Mouse (Mus musculus): Measurements from ENCODE around the gene Olfr1259.
"Not testable (repeated sequence)": the region's sequence is repeated elsewhere in the genome, so short reads cannot be mapped to it uniquely, and the experiment has no call there.

Olfr1259 gene

DNA sequence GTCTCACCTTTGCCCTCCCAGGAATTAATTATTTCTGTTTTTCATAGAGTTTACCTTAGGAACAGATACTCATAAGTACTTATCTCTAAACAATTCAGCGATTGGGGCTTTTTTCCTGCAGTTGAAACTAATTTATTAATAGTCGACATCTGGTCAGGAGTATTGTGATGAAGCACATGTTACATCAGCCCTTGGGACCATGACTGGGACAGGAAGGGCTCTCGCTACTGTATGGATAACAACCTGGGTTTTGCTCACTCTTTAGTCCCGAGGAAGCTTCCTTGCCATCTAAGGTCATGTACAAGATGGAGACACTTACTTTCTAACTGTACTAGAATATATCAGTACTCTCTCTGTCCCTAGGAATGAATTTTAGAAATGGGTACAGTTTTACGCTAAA lies at the start of gene Olfr1259:
Gene Olfr1259 (minus strand): TSS at position 101 of the 400 bp plus-strand sequence.
- no peak for DNase-seq

DNA sequence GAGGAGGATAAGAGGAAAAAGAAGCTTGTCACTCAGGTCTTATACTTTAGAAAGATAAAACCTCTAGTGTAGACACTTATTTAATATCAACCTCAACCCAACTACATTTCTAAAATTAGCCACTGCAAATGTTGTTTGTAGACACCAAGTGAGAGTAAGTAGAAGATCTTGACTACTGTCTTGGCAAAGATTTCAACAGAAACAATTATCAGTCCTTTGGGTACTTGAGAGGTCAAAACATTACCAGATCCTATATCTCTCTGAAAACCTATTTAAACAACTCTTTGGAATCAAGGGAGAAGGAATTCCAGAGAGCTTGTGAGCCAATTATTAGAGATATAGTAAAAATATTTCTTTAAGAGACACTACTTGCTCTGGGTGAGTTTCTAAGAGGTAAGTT lies 42.5 kb upstream of the Olfr1259 start, which contains the start of gene Olfr1261:
Gene Olfr1261 (plus strand): TSS at position 301 of the 400 bp plus-strand sequence.
- DNase-seq = no peak

DNA sequence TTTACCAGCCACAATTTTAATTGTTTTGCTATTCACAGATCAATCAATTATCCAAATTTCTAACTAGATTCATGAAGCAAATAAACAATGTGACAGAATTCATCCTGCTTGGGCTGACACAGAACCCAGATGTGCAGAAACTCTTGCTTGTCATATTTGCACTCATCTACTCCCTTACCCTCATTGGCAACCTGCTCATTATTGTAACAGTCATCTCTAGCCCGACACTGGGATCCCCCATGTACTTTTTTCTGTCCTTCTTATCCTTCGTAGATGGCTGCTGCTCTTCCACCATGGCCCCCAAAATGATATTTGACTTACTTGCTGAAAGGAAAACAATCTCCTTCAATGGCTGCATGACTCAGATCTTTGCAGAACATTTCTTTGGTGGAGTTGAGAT lies 29.2 kb upstream of the Olfr1259 start:
- no peak for DNase-seq

DNA sequence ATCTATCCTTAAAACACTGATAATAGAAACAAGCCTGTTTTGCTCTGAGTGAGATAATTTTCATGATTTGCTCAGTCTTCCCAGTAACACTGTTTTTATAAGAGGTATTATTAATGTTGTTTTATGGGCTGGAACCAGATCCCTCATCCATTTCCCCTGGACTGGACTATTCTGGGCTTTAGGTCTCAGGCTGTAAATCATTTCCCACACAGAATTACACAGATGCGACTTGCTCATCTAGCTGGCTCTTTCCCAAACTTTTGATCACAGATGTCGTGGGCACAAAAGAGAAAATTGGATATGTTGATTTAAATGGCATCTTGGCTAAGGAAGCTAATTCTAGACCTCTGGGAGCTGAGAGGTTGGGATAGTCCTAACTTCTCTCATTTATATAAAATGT lies 25.7 kb upstream of the Olfr1259 start, which contains the start of gene Olfr1260:
Gene Olfr1260 (plus strand): TSS at position 157 of the 400 bp plus-strand sequence.
- no peak for DNase-seq

DNA sequence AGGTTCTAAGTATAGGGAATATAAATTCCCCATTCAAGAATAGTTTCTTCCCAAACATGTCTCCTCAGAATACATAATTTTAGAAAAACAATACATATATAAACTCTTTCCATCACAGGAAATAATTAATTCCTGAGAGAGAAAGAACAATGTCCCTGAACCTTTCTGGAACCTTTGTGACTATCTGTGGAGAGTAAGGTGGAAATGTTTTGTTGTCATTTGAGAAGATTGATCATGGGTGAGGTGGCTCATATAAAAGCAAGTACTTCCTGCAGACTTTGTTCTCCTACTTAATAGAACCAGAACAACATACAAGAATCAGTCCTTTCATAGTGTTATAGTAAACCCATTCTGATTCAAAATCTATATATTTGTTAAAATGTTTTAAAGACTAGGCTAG lies 21.5 kb downstream of the Olfr1259 start, which contains the start of gene Olfr1258:
Gene Olfr1258 (plus strand): TSS at position 301 of the 400 bp plus-strand sequence.
- no peak for DNase-seq

DNA sequence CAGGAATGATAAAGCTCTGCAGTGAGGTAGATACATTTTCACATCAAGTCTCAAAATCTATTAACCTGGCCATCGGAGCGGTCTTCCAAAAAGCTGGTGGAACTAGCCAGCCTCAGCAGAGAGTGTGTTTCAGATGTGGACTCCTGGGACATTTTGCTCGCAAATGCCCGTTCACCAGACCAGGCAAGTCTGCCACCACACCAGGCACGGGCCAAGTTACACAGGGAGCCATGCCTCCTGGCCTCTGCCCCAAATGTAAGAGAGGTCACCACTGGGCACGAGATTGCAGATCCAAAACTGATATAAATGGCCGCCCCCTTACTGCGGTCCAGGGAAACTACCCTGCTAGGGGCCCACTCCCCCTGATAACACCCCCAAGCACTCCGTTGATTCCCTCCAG lies 35.8 kb downstream of the Olfr1259 start:
- not testable (repeated sequence) for DNase-seq
